Mouse (Mus musculus): ENCODE data around the gene Kdm6b.
A peak's percentile ranks its signal among the peaks of the same experiment; 100 is the strongest.

The Kdm6b gene

GRCm38 (mm10) chr11:69386758-69387157, 26.7 kb downstream of the Kdm6b start:
- DNase-seq: no peak

DNA sequence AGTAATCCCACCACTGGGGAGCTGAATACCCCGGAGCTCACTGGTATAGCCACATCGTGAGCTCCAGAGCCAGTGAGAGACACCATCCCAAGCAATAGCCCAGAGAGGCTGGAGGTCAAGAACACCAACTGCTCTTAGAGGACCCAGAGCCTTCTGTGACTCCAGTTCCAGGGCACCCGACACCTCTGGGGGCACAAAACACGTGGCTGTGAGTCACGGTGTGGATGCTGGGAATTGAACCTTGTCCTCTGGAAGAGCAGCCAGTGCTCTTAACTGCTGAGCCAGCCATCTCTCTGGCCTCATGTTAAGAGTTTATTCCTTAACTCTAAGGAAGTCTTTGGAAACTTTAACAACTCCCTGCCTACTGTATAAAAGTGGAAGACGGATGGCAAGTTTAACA, 28.5 kb downstream of the Kdm6b start:
- DNase-seq: peak; percentile 83

- no peak for DNase-seq
Observed at GRCm38 (mm10) chr11:69382478-69383105, 30.9 kb downstream of the Kdm6b start.

DNA sequence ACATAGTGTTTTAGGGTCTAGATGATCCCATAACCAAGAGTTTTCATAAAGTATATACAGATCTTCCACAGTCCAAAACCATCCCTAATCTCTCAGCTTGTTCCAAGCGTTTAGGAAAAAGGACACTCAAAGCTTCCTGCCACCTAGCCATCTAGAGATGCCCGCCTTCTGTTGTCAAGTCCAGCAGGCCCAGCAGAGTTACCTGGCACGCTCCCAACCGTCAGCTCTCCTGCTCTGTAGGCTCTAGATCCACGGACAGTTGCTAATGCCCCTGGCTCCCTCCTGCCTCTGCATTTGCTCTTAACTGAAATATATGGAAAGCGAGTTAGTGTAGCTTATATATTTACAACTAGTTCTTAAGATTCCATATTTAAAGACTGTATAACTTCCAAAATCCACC, 32.1 kb downstream of the Kdm6b start:
- DNase-seq: no peak

- no peak for DNase-seq
Observed at GRCm38 (mm10) chr11:69379600-69379999, 33.9 kb downstream of the Kdm6b start.

- peak; percentile 74 for DNase-seq
Observed at GRCm38 (mm10) chr11:69377766-69378165, 35.7 kb downstream of the Kdm6b start.

DNA sequence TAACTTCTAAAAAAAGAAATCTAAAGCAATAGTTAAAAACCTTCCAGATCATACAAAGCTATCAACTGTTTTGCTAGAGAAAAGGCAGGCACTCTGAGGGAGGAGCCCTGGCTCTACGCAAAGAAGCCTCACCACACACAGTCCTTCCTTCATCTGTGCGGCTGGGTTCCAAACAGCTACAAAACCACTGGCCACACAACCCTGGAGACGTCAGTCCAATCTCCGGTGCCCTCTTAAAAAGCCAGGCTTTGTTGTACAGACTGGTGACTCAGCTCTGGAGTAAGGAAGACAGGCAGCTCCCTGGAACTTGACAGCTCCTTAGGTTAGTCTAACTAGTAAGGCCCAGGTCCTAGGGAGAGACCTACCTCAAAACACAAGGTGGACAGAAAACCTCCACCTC, 37.8 kb downstream of the Kdm6b start:
- DNase-seq: no peak

GRCm38 (mm10) chr11:69373223-69373965, 40.1 kb downstream of the Kdm6b start:
- DNase-seq: no peak

DNA sequence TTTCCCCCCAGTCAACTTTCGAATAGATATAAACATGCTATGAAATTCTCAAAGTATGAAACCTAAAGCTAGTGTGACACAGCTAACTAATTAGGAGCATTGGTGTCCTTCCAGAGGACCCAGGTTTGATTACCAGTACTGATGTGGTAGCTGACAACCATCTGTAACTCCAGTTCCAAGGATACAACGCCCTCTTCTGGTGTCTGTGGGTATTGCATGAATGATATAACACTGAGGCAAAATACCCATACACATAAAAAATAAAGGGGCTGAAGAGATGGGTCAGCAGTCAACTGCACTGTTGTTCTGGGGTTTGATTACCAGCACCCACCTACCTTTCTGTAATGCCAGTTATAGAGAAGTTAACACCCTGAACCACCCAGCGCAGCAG, 40.7 kb downstream of the Kdm6b start:
- DNase-seq: no peak

DNA sequence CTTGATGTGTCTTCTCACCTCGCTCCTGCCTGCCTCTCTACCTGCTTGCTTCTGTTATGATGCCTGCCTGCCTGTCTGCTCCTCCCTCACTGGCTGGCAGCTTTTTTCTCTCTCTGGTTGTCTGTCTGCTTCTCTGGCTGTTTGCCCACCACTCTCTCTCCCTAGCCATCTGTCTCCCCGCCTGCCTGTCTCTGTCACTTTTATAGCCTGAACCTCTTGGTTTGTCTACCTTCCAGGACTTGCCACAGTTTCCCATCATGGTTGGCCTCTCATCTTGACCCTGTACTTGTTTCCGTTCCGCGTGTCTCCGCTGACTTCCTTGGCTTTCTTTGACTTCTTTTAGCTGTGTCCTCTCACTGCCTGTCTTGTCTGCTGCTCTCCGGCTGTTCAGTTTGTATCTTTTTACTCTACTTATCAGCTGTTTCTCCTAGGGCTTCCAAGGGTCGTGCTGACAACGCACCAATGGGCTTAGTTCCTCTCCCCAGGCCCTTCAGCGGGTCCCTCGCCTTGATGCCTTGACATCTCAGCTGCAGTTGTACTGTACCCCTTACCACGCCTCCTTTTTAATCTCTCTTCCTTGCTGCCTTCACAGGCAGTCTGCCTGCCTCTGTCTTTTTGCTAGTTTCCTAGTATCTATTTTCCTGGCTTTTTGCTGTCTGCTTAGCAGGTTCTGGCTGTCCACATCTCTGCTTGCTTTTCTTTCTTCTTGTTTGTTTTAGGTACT, 41.3 kb downstream of the Kdm6b start:
- peak; percentile 47 for DNase-seq

GRCm38 (mm10) chr11:69371601-69372000, 41.9 kb downstream of the Kdm6b start:
- DNase-seq: no peak

DNA sequence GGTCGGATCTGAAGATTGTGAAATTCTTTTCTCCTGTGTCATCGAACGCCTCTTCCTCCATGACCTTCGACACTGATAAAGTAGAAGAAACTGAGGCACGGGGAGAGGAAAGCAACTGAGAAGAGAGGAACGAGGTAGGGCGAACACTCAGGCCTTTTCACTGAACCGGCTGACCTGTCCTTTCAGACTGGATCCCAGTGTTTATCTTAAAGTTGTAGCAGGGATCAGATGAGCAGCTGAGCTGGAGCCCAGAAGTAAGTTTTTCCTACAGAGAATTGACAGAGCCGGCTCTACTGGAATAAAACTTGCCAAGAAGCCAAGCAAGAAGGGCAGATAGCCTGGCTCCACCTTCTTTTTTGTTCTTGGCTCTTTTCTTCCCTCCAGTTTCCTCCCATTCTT, 42.7 kb downstream of the Kdm6b start:
- DNase-seq: no peak

GRCm38 (mm10) chr11:69369990-69370816, 43.3 kb downstream of the Kdm6b start:
- no peak for DNase-seq

DNA sequence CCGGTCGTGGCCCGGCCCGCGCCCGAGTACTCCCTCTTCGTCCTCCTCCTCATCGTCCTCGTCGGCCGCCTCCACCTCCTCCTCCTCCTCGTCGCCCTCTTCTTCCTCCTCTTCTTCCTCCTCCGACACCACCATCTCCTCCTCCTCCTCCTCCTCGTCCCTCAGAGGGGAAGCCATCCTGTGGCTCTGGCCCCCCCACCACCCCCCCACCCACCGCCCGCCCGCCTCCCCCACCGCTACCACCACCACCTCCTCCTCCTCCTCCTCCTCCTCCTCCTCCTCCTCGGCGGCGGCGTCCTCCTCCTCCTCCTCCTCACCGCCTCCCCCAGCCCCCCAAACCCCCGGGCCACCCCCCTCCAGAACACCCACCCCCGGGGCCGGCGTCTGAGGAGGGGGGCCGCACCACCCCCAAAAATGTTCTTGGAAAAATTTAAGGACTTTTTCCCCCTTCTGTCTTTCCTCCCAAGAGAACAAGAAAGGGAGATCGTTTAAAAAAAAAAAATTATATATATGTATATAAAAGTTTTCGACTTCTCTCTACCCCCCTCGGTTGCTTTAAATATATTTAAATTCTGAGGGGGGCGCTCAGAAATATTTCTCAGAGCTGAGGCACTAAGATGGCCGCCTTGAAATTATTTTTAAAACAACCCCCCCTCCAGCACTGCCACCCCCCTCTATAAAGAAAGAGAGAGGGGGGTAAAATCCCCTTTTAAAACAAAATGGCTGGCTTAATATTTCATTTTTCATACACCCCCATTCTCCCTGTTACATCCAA, 44.1 kb downstream of the Kdm6b start, which contains the start of gene Chd3:
Gene Chd3 (minus strand): TSS at position 192 of the 775 bp plus-strand sequence.
- DNase-seq: peak; percentile 19

DNA sequence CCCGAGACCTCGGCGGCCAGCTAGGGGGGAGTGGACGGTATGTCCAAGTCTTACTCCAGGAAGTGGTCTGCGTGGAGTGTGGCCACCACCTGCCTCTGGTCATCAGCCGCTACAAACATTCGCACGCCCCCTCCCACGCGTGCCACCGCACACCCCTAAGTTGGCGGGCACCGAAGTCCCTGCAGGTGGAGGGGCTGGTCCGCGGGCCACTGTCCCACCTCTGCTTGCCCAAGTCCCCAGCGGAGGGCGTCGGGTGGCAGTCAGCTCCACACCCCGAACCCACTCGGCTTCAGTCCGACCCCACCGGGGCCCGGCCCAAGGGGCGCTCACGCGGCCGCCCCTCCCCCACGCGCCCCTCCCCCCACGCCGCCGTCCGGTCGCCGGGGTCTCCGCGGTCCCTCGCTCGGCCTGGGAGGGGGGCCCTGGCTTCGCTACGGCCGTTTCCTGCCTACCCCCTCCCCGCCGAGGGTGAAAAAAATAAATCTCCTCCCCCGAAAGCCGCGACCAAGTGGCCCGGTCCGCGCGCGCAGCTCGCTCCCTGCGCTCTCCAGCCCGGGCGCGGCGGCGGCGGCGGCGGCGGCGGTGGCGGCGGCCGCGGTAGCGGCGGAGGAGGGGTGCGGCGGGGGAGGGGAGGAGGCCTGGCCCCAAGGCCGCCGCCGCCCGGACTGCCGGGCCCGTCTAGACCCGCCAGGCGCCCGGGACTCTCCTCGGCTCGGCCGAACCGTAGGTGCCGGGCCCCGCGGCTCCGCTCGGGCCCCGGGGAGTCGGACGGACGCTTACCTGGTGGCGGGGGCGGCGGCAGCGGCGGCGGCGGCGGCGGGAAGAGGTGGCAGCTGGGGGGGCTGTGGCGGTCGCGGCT, 44.9 kb downstream of the Kdm6b start:
- DNase-seq: peak; percentile 74

DNA sequence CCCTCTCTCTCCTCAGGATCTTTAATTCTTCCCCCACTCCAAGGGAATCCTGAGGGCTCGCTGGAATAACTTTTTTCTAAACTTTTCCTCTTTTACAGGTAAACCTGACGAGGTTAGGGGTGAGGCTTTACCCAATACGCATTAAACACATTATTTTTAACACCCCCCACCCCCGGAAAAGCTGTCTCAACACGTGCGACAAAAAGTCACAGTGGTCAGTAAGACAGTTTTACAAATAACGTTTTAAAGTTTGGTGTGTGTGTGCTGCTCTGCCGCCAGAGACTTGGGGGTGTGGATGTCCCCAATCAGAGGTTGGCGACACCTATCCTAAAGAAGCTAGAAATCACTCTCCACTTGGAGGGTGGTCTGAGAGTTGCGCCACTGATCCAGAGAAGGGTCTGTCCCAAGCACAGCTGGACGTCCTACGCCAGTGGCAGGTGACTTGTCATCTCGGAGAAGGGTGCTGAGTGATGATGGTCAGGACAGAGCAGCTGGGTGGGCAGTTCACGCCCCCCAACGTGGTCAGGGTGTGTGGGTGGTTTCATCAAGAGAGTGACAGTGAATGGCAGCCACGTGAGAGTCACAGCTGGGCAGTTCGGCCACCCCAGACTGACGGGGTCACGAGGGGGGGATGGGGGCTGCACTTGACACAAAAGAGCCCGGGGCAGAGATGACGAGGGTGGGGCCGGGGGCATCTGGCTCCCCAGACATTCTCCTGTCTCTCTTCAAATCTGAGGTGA, 45.7 kb downstream of the Kdm6b start:
- no peak for DNase-seq

DNA sequence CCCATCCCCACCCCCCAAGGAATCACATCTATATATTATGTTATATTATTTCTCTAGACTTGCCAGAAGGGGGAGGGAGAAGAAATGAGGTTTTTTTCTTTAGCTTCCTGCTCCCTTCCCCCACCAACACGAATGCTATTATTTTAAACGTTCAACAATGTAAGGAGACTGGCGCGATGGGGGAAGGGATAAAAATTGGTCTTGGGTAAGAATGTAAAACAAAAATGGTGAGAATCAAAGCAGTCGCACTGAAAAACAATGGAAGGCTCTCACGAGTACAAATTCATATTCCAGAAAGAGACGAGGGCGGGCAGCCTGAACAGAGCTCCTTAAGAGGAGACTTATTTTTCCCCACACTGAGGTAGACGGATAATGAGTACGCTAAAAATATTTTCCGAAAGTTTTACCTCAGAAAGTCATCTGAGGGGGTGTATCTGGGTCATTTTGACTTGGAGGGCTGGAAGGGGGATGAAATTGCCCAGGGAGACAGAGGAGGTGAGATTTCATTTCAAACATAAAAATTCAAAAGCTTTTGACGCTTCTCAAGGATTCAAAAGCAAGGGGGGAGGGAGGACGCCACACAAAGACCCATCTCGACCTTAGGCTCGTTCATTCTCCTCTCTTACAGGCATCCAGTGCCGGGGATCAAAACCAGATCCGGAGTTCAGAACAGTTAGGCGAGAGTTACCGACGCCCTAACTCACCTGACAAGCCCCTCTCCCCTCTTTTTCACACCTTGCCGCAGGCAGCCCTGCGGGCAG, 46.4 kb downstream of the Kdm6b start:
- DNase-seq: peak; percentile 30

- DNase-seq: peak; percentile 99
Observed at GRCm38 (mm10) chr11:69366157-69366854, 47.2 kb downstream of the Kdm6b start.

GRCm38 (mm10) chr11:69365722-69366121, 47.8 kb downstream of the Kdm6b start:
- no peak for DNase-seq
